Mouse (Mus musculus) kidney, postnatal 0 days (tissue): ENCODE results near the gene Scrt2. TPM values are rescaled to one million over a fixed set of nuclear protein-coding genes. Genes with fewer than 3 reads are reported as not detected.
"Not testable (repeated sequence)": the region's sequence is repeated elsewhere in the genome, so short reads cannot be mapped to it uniquely, and the experiment has no call there.

Experiments
- ATAC-seq: fragments of 200-750 bp; cut with Nextera tagmentation; replicated peaks from 2 replicates; pipeline ENCODE4 v1.8.0; 2017; ENCODE audit warnings: low read depth, moderate number of reproducible peaks, moderate TSS enrichment, moderate library complexity; ENCODE audit not compliant: low FRiP score
- DNase-seq: peaks from one replicate; pipeline ENCODE4 v3.0.0-alpha.2; 2016; ENCODE audit warnings: low spot score
- H3K27ac ChIP-seq: fragments of 300-500 bp; sonication (generic); 2 replicates; pipeline ENCODE4 v1.5.1; 2014; ENCODE audit warnings: mild to moderate bottlenecking
- H3K27me3 ChIP-seq: fragments of 300-500 bp; sonication (generic); 2 replicates; pipeline ENCODE4 v1.6.1; 2014; ENCODE audit warnings: low read length, mixed read lengths; ENCODE audit not compliant: insufficient read depth
- H3K36me3 ChIP-seq: fragments of 300-500 bp; sonication (generic); 2 replicates; pipeline ENCODE4 v1.6.1; 2014; ENCODE audit warnings: low read length, mixed read lengths; ENCODE audit not compliant: insufficient read depth
- H3K4me1 ChIP-seq: fragments of 300-500 bp; sonication (generic); replicated peaks from 2 replicates; pipeline ENCODE4 v1.6.1; 2014; ENCODE audit warnings: antibody characterized with exemption, low read length, mixed read lengths; ENCODE audit not compliant: insufficient read depth
- H3K4me2 ChIP-seq: fragments of 300-500 bp; sonication (generic); 2 replicates; pipeline ENCODE4 v1.6.1; 2014; ENCODE audit warnings: mild to moderate bottlenecking, low read length, moderate library complexity, mixed read lengths
- H3K4me3 ChIP-seq: fragments of 300-500 bp; sonication (generic); replicated peaks from 2 replicates; pipeline ENCODE4 v1.5.1; 2014; ENCODE audit warnings: low read depth, low read length
- H3K9ac ChIP-seq: fragments of 300-500 bp; sonication (generic); 2 replicates; pipeline ENCODE4 v1.6.1; 2014; ENCODE audit warnings: low read depth, low read length
- H3K9me3 ChIP-seq: fragments of 300-500 bp; sonication (generic); replicated peaks from 2 replicates; pipeline ENCODE4 v1.6.1; 2016; ENCODE audit warnings: low read length, inconsistent platforms, mixed read lengths
- CTCF ChIP-seq: IDR thresholded peaks from 2 replicates; pipeline ENCODE4 v1.5.1; 2016; ENCODE audit warnings: antibody characterized with exemption, low read depth, mild to moderate bottlenecking, moderate library complexity
- WGBS: fragments of 180-500 bp; shearing (Covaris S2); extraction: QIAGEN DNeasy Blood & Tissue Kit; methylation state at CpG from one replicate; pipeline ENCODE4 v1.1.7; 2014; 5-methylcytosine and 5-hydroxymethylcytosine counted together
- polyA plus RNA-seq: library from polyadenylated mRNA; unstranded; fragments of >200 nt; fragmentation: Nextera tagmentation; extraction: Ambion mirVana; gene quantifications from 2 replicates; pipeline ENCODE4 v1.2.1, GENCODE M21; 2015

Gene Scrt2
- polyA plus RNA-seq, 1 experiment from 2014 or later, result not detected

- Histone ChIP-seq H3K4me3 (peak overlapping the region; percentile 42; the same call in 1 of the 2 replicates), H3K27ac (no peak overlapping the region), H3K4me2 (no peak overlapping the region), H3K27me3 (peaks cover 36% of the 10 kb centered on the region), H3K9ac (no peak overlapping the region), H3K36me3 (no peaks in the 10 kb centered on the region), H3K4me1 (peaks cover 8% of the 10 kb centered on the region), H3K9me3 (no peaks in the 10 kb centered on the region)
- DNase-seq, result no peak
- no peak for TF ChIP-seq CTCF
- ATAC-seq, result no peak
- 6% methylated on average over 13 of the region's 13 CpGs for WGBS
Measured at GRCm38 (mm10) chr2:152049611-152050270, 31.6 kb upstream of the Scrt2 start.

GRCm38 (mm10) chr2:152050316-152050715 is 31.0 kb upstream of the Scrt2 start:
- H3K4me3 ChIP-seq, result no peak overlapping the region
- WGBS, result 6% methylated on average over 7 of the region's 7 CpGs

GRCm38 (mm10) chr2:152051985-152052384 is 29.3 kb upstream of the Scrt2 start:
- ATAC-seq, result no peak
- Histone ChIP-seq H3K9me3 (no peaks in the 10 kb centered on the region), H3K36me3 (no peaks in the 10 kb centered on the region), H3K27me3 (peaks cover 36% of the 10 kb centered on the region), H3K4me2 (no peak overlapping the region), H3K4me1 (peaks cover 8% of the 10 kb centered on the region), H3K27ac (no peak overlapping the region), H3K9ac (no peak overlapping the region), H3K4me3 (no peak overlapping the region)
- no peak for TF ChIP-seq CTCF
- DNase-seq, result no peak
- 70% methylated on average over 3 of the region's 3 CpGs for WGBS

More at GRCm38 (mm10) chr2:152050316-152050715, 31.0 kb upstream of the Scrt2 start:
- DNase-seq (no peak), ATAC-seq (no peak)
- H3K4me1 ChIP-seq, result peaks cover 8% of the 10 kb centered on the region
- H3K9me3 ChIP-seq, result no peaks in the 10 kb centered on the region
- no peak for TF ChIP-seq CTCF
- no peak overlapping the region for H3K27ac ChIP-seq
- no peak overlapping the region for H3K4me2 ChIP-seq
- H3K9ac ChIP-seq, result no peak overlapping the region
- peaks cover 36% of the 10 kb centered on the region for H3K27me3 ChIP-seq
- H3K36me3 ChIP-seq, result no peaks in the 10 kb centered on the region

- Histone ChIP-seq H3K4me3 (no peak overlapping the region), H3K4me1 (no peaks in the 10 kb centered on the region), H3K27ac (no peak overlapping the region), H3K27me3 (peaks cover 9% of the 10 kb centered on the region; the same call in 1 of the 2 replicates), H3K9me3 (no peaks in the 10 kb centered on the region), H3K9ac (no peak overlapping the region), H3K4me2 (no peak overlapping the region), H3K36me3 (no peaks in the 10 kb centered on the region)
- 38% methylated on average over 1 of the region's 1 CpGs for WGBS
- TF ChIP-seq CTCF, result no peak
- DNase-seq (no peak), ATAC-seq (no peak)
Measured at GRCm38 (mm10) chr2:152055406-152055805, 25.9 kb upstream of the Scrt2 start.

- no peak for ATAC-seq
Measured at GRCm38 (mm10) chr2:152056368-152057251, 24.7 kb upstream of the Scrt2 start.

GRCm38 (mm10) chr2:152057252-152057563 is 24.1 kb upstream of the Scrt2 start:
- WGBS, result 75% methylated on average over 9 of the region's 9 CpGs
- H3K27me3 ChIP-seq, result peaks cover 1% of the 10 kb centered on the region; the same call in 1 of the 2 replicates
- H3K9ac ChIP-seq, result no peak overlapping the region
- no peak for DNase-seq
- ATAC-seq, result no peak
- no peak for TF ChIP-seq CTCF
- no peaks in the 10 kb centered on the region for H3K9me3 ChIP-seq
- H3K4me1 ChIP-seq, result no peaks in the 10 kb centered on the region
- H3K4me2 ChIP-seq, result no peak overlapping the region
- no peaks in the 10 kb centered on the region for H3K36me3 ChIP-seq
- no peak overlapping the region for H3K4me3 ChIP-seq
- no peak overlapping the region for H3K27ac ChIP-seq

More at GRCm38 (mm10) chr2:152056368-152057251, 24.7 kb upstream of the Scrt2 start:
- Histone ChIP-seq H3K9me3 (no peaks in the 10 kb centered on the region), H3K4me2 (no peak overlapping the region), H3K9ac (no peak overlapping the region), H3K4me1 (no peaks in the 10 kb centered on the region), H3K27ac (no peak overlapping the region), H3K36me3 (no peaks in the 10 kb centered on the region), H3K27me3 (peaks cover 7% of the 10 kb centered on the region; the same call in 1 of the 2 replicates), H3K4me3 (no peak overlapping the region)
- TF ChIP-seq CTCF, result no peak
- 68% methylated on average over 22 of the region's 22 CpGs for WGBS
- DNase-seq, result no peak

DNA sequence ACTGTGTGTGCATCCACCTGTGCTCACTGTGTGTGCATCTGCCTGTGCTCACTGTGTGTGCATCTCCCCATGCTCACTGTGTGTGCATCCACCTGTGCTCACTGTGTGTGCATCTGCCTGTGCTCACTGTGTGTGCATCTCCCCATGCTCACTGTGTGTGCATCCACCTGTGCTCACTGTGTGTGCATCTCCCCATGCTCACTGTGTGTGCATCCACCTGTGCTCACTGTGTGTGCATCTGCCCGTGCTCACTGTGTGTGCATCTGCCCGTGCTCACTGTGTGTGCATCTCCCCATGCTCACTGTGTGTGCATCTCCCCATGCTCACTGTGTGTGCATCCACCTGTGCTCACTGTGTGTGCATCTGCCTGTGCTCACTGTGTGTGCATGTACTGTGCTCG is 18.5 kb upstream of the Scrt2 start:
- H3K36me3 ChIP-seq, H3K27me3 ChIP-seq, H3K4me1 ChIP-seq, ATAC-seq, H3K27ac ChIP-seq, H3K4me3 ChIP-seq, H3K9ac ChIP-seq, DNase-seq, H3K9me3 ChIP-seq, H3K4me2 ChIP-seq: not testable (repeated sequence)
- WGBS, result 87% methylated on average over 3 of the region's 3 CpGs
